Mouse (Mus musculus): Measurements from ENCODE around the gene Stxbp3.

- no peak for TF ChIP-seq POLR2A (IDR thresholded peaks at IDR 0.05; ENCODE audit: borderline replicate concordance, low read depth, low read length)
- TF ChIP-seq CTCF (IDR thresholded peaks at IDR 0.05; ENCODE audit: low read depth, low read length), result no peak
Observed at GRCm38 (mm10) chr3:108766943-108767342, 73.4 kb downstream of the Stxbp3 start.
